Mouse (Mus musculus) hindbrain, embryonic 10.5 days (tissue): Measurements from ENCODE around the gene Patj. TPM values are rescaled to one million over a fixed set of nuclear protein-coding genes. Genes with fewer than 3 reads are reported as not detected.

Source experiments
- DNase-seq: peaks from one replicate; pipeline ENCODE4 v3.0.0-alpha.2; 2017; ENCODE audit warnings: low spot score
- H3K27ac ChIP-seq: fragments of 300-500 bp; sonication (generic); 2 replicates; pipeline ENCODE4 v1.5.1; 2016; ENCODE audit warnings: mild to moderate bottlenecking, moderate library complexity
- H3K27me3 ChIP-seq: fragments of 300-500 bp; sonication (generic); 2 replicates; pipeline ENCODE4 v1.6.1; 2016; ENCODE audit warnings: mild to moderate bottlenecking; ENCODE audit not compliant: poor library complexity, insufficient read depth, severe bottlenecking
- H3K36me3 ChIP-seq: fragments of 300-500 bp; sonication (generic); 2 replicates; pipeline ENCODE4 v1.6.1; 2016; ENCODE audit warnings: mild to moderate bottlenecking, moderate library complexity
- H3K4me1 ChIP-seq: fragments of 300-500 bp; sonication (generic); replicated peaks from 2 replicates; pipeline ENCODE4 v1.6.1; 2016; ENCODE audit warnings: mild to moderate bottlenecking
- H3K4me3 ChIP-seq: fragments of 300-500 bp; sonication (generic); 2 replicates; pipeline ENCODE4 v1.5.1; 2016; ENCODE audit warnings: mild to moderate bottlenecking, moderate library complexity
- H3K9me3 ChIP-seq: fragments of 300-500 bp; sonication (generic); 2 replicates; pipeline ENCODE4 v1.6.1; 2016; ENCODE audit warnings: mild to moderate bottlenecking, moderate library complexity
- WGBS: fragments of 180-500 bp; shearing (Covaris S2); methylation state at CpG from one replicate; pipeline ENCODE4 v1.1.7; 2016; 5-methylcytosine and 5-hydroxymethylcytosine counted together
- polyA plus RNA-seq: library from polyadenylated mRNA; unstranded; fragments of >200 nt; fragmentation: Nextera tagmentation; extraction: Ambion mirVana; gene quantifications from 2 replicates; pipeline ENCODE4 v1.2.1, GENCODE M21; 2016

Gene Patj
- polyA plus RNA-seq = 8.2 and 9.3 TPM in 2 replicates

DNA sequence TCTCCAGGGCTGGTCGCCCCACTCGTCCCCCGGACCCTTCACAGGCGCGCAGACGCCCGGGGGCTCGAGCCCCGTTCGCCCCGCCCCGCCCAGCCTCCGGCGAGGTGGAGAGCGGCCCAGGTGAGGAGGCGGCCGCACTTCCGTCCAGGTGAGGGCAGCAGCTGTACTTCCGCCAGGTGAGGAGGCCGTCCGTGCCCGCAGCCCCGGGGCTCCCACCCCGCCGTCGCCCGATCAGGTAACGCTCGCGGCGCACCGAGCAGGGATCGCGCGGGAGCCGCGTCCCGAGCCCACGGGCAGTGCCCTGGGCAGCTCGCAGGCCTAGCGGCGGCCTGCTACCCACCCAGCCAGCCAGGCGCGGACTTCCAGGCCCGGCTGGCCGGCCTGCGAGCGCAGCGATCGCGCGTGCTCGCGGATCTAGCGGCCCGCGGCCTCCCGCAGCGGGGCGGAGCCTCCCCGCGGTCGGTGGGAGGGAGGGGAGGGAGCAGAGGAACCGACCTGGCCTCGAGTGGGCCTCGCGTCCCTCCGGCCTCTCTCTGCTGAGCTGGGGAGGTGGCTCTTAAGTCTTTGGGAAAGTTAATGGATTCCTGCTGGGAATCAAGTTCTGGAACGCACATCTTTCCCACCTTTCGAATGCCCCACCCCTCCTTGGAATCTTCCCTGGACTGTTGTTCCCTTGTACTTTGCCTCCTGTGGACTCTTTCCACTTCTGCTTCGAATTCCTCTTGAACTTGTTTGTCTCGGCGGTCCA, at the start of gene Patj:
TSS of gene Patj (plus strand) at position 96 of the 748 bp plus-strand sequence.
- Histone ChIP-seq H3K27me3 (no peaks in the 10 kb centered on the region), H3K27ac (peak within 1 kb of the TSS; percentile 96)
- 1% methylated on average over 73 of the region's 73 CpGs for WGBS

GRCm38 (mm10) chr4:98348580-98348979, 47.0 kb upstream of the Patj start:
- DNase-seq = no peak
- 94% methylated on average over 5 of the region's 5 CpGs for WGBS
- 0 out of 2 replicates have a peak, but pooled peaks cover 7% of the 10 kb centered on the region for H3K36me3 ChIP-seq

More for the DNA sequence above, at the start of gene Patj:
- peak; percentile 62 for DNase-seq
- H3K9me3 ChIP-seq = no peaks in the 10 kb centered on the region
- H3K4me3 ChIP-seq = peak within 1 kb of the TSS; percentile 89
- H3K4me1 ChIP-seq = peaks cover 11% of the 10 kb centered on the region
- no peaks in the 10 kb centered on the region for H3K36me3 ChIP-seq

DNA sequence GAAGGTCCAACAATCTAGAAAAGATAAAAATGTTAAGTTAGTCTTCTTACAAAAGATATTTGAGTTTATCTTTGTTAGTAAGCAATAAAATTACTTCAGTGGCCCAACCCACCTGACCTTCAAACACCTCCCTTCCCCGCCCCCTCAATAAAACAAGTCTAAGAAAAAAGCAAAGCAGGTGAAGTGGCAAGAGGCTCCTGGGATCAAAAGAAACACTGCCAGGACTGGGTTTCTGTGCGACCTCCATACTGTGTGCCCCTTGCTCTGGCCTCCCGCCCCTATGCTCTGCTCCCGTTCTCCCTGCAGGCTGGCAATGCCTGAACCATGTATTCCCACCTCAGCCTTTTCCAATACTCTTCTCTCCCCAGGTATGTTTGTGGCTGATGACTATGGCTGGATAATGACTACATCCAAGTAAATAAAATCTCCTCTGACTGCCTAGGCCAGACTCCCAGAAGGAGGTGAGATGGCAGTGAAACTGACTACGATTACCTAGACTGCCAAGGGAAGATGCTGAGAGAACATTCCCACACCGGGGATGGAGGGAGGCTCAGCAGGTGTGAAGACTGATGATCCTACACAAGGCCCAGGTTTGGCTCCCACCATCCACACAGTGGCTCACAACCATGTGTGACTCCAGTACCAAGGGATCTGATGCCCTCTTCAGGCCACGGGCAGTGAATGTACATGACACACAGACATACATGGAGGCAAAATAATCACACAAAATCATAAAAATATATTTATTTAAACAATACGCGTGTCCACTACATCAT, 37.4 kb upstream of the Patj start:
- 94% methylated on average over 9 of the region's 9 CpGs for WGBS
- Histone ChIP-seq H3K4me3 (no peak overlapping the region), H3K36me3 (peaks cover 69% of the 10 kb centered on the region), H3K27me3 (no peaks in the 10 kb centered on the region), H3K27ac (no peak overlapping the region), H3K4me1 (no peaks in the 10 kb centered on the region), H3K9me3 (no peaks in the 10 kb centered on the region)
- DNase-seq = no peak

More at GRCm38 (mm10) chr4:98348580-98348979, 47.0 kb upstream of the Patj start:
- Histone ChIP-seq H3K27me3 (no peaks in the 10 kb centered on the region), H3K9me3 (no peaks in the 10 kb centered on the region), H3K4me1 (no peaks in the 10 kb centered on the region), H3K4me3 (no peak overlapping the region), H3K27ac (no peak overlapping the region)

GRCm38 (mm10) chr4:98375401-98375800, 20.2 kb upstream of the Patj start:
- no peak overlapping the region for H3K27ac ChIP-seq
- H3K27me3 ChIP-seq = no peaks in the 10 kb centered on the region
- no peaks in the 10 kb centered on the region for H3K4me1 ChIP-seq
- no peak overlapping the region for H3K4me3 ChIP-seq
- no peak for DNase-seq
- H3K9me3 ChIP-seq = no peaks in the 10 kb centered on the region
- WGBS = 53% methylated on average over 4 of the region's 4 CpGs
- peaks cover 27% of the 10 kb centered on the region for H3K36me3 ChIP-seq

GRCm38 (mm10) chr4:98376943-98377342, 18.6 kb upstream of the Patj start:
- no peak for DNase-seq
- no peak overlapping the region for H3K4me3 ChIP-seq
- peaks cover 21% of the 10 kb centered on the region for H3K36me3 ChIP-seq
- H3K27me3 ChIP-seq = no peaks in the 10 kb centered on the region
- no peak overlapping the region for H3K27ac ChIP-seq
- H3K4me1 ChIP-seq = peaks cover 5% of the 10 kb centered on the region
- no peaks in the 10 kb centered on the region for H3K9me3 ChIP-seq
- WGBS = 89% methylated on average over 2 of the region's 2 CpGs

DNA sequence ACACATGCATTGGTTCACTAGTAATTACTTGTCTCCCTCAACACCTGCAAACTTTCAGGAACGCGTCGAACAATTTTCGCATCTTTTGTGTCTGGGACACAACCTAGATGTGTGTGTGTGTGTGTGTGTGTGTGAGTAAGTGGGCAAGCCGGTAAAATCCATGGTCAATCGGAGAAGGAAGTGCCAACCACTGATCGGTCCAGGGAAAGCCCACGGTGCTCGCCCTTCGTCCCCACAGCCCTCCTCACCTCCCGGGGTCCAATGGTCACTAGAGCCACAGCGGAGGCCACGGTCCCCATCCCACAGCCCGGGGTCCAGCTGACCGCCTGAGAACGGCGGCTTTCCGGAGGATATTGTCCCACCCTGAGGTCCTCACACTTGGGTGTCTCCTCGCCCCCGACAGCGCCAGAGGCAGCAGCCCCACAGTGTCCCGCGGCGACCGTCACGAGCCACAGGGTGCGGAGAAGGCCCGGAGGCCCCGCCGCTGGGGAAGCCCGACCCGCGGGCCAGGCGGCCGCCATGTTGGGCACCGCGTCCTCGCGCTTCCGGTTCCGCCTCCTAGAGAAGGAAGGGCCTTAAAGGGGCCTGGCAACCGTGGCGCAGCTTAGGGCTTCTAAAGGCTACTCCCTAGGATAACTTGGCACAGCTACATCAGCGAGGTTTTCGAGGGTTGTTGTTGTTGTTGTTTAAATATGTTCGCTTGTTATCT, 12.7 kb upstream of the Patj start, which contains the start of gene Tm2d1:
TSS of gene Tm2d1 (minus strand) at position 591 of the 709 bp plus-strand sequence.
- H3K27ac ChIP-seq = peak within 1 kb of the TSS; percentile 98
- peaks cover 10% of the 10 kb centered on the region for H3K4me1 ChIP-seq
- DNase-seq = peak; percentile 86

DNA sequence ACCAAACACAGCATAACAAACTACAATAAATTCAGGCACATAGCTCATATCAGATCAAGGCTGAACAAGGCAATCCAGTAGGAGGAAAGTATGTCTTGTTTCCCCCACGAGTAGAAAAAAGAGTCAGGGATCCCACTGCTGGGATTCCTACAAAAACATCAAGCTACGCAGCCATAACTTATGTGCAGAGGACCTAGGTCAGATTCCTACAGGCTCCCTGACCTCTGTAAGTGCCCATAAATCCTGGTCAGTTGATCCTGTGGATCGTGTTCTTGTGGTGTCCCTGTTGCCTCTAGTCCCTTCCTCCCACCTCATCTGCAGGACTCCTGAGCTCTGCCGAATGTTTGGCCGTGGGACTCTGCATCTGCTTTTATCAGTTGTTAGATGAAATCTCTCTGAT, 10.5 kb upstream of the Patj start:
- WGBS = 63% methylated on average over 5 of the region's 5 CpGs
- Histone ChIP-seq H3K9me3 (no peaks in the 10 kb centered on the region), H3K27me3 (no peaks in the 10 kb centered on the region), H3K4me3 (no peak overlapping the region), H3K36me3 (no peaks in the 10 kb centered on the region), H3K27ac (no peak overlapping the region), H3K4me1 (peaks cover 10% of the 10 kb centered on the region)
- DNase-seq = no peak

More for the DNA sequence above, 12.7 kb upstream of the Patj start, which contains the start of gene Tm2d1:
- WGBS = under 1% methylated on average over 46 of the region's 46 CpGs
- peak within 1 kb of the TSS; percentile 86 for H3K4me3 ChIP-seq
- no peaks in the 10 kb centered on the region for H3K27me3 ChIP-seq
- H3K9me3 ChIP-seq = no peaks in the 10 kb centered on the region
- H3K36me3 ChIP-seq = peaks cover 16% of the 10 kb centered on the region

DNA sequence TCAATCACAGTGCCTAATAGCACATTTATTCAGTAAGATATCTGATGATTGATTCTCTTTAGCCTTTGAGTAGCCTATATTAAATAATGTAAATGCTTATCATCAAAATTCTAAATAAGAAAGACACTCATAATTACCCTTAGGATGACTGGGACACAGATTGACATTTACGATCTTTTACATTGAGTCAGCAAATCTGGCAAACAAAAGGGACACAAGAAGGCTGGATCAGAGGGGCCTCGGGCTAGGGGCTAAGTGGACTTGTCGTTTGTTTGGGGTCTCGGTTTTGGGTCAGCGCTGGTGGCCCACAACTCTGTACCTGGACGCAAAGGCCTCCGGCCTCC, 267 bp upstream of the Patj start:
- WGBS = 3% methylated on average over 7 of the region's 7 CpGs
- Histone ChIP-seq H3K9me3 (no peaks in the 10 kb centered on the region), H3K27me3 (no peaks in the 10 kb centered on the region), H3K4me1 (peaks cover 11% of the 10 kb centered on the region), H3K27ac (peak overlapping the region; percentile 96), H3K36me3 (no peaks in the 10 kb centered on the region), H3K4me3 (peak overlapping the region; percentile 89)
- DNase-seq = no peak

GRCm38 (mm10) chr4:98400926-98401583, 5.5 kb downstream of the Patj start:
- 57% methylated on average over 6 of the region's 6 CpGs for WGBS
- Histone ChIP-seq H3K36me3 (no peaks in the 10 kb centered on the region), H3K4me3 (no peak overlapping the region), H3K4me1 (peaks cover 3% of the 10 kb centered on the region; the same call in 1 of the 2 replicates), H3K9me3 (no peaks in the 10 kb centered on the region), H3K27me3 (no peaks in the 10 kb centered on the region), H3K27ac (no peak overlapping the region)
- DNase-seq = no peak

DNA sequence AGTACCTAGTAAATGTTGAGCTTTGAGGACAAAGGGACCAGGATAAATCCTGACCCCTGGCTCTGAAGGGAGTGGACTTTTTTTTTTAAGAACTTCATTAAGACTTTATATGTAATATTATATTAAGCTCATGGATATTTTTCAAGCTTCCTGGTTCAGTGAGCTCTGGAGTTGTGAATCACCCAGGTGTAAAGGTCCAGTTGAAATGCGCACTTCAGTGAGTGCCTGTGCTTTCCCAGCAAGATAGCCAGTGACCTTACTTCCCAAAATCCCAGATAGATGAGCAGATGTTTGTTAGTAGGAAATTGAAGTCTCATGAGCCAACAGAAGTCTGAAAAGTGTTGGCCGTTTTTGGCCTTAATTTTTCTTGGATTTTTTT, 6.0 kb downstream of the Patj start:
- Histone ChIP-seq H3K9me3 (no peaks in the 10 kb centered on the region), H3K36me3 (no peaks in the 10 kb centered on the region), H3K4me3 (no peak overlapping the region), H3K4me1 (no peaks in the 10 kb centered on the region), H3K27me3 (no peaks in the 10 kb centered on the region), H3K27ac (no peak overlapping the region)
- 86% methylated on average over 2 of the region's 2 CpGs for WGBS
- DNase-seq = no peak

DNA sequence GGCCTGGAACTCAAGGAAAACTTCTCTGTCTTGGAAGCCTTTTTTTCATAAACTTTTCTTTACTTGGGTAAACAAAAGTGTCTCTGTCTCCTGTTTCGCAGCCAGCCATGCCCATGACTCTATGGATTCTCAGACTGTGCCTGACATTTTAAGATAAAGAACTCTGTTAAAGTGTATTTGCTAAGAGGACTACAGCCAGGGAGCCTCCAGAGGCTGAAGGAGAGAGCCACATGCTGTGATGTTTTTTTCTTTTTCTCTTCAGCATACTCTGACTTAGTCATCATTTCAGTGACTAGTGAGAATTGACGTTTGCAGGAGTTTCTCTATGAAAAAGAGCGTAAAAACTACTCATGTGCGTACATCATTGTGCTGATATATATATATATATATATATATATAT, 7.9 kb downstream of the Patj start:
- Histone ChIP-seq H3K27me3 (no peaks in the 10 kb centered on the region), H3K36me3 (no peaks in the 10 kb centered on the region)

GRCm38 (mm10) chr4:98404412-98404811, 8.8 kb downstream of the Patj start:
- whole genome bisulfite sequencing = 91% methylated on average over 6 of the region's 6 CpGs
- H3K4me3 ChIP-seq = no peak overlapping the region
- H3K27me3 ChIP-seq = no peaks in the 10 kb centered on the region
- no peak overlapping the region for H3K27ac ChIP-seq
- H3K4me1 ChIP-seq = no peaks in the 10 kb centered on the region
- H3K36me3 ChIP-seq = no peaks in the 10 kb centered on the region
- no peak for DNase-seq
- no peaks in the 10 kb centered on the region for H3K9me3 ChIP-seq

More for the DNA sequence above, 7.9 kb downstream of the Patj start:
- Histone ChIP-seq H3K27ac (no peak overlapping the region), H3K9me3 (no peaks in the 10 kb centered on the region), H3K4me1 (no peaks in the 10 kb centered on the region), H3K4me3 (no peak overlapping the region)
- 87% methylated on average over 4 of the region's 4 CpGs for WGBS
- DNase-seq = no peak
